Mouse (Mus musculus): ENCODE results near the gene Por.

Por gene

GRCm38 (mm10) chr5:135656046-135656445 lies 13.8 kb upstream of the Por start:
- in situ Hi-C loops (cut with MboI, MseI) = no loop called here

- in situ Hi-C loops (cut with MboI, MseI) = no loop called here
Measured at GRCm38 (mm10) chr5:135657128-135657527, 12.7 kb upstream of the Por start.

- in situ Hi-C loops (cut with MboI, MseI) = no loop called here
Measured at GRCm38 (mm10) chr5:135657703-135658373, 12.0 kb upstream of the Por start.

GRCm38 (mm10) chr5:135659956-135660355 lies 9.9 kb upstream of the Por start:
- in situ Hi-C loops (cut with MboI, MseI) = no loop called here

- in situ Hi-C loops (cut with MboI, MseI) = no loop called here
Measured at GRCm38 (mm10) chr5:135660535-135660934, 9.3 kb upstream of the Por start.

GRCm38 (mm10) chr5:135666890-135667289 lies 2.9 kb upstream of the Por start:
- in situ Hi-C loops (cut with MboI, MseI) = no loop called here

- in situ Hi-C loops (cut with MboI, MseI) = no loop called here
Measured at GRCm38 (mm10) chr5:135668071-135668470, 1.8 kb upstream of the Por start.

GRCm38 (mm10) chr5:135670881-135671280 lies 1.0 kb downstream of the Por start:
- in situ Hi-C loops (cut with MboI, MseI) = no loop called here

- in situ Hi-C loops (cut with MboI, MseI) = no loop called here
Measured at GRCm38 (mm10) chr5:135672509-135672908, 2.7 kb downstream of the Por start.

- in situ Hi-C loops (cut with MboI, MseI) = no loop called here
Measured at GRCm38 (mm10) chr5:135672980-135673379, 3.1 kb downstream of the Por start.

- in situ Hi-C loops (cut with MboI, MseI) = no loop called here
Measured at GRCm38 (mm10) chr5:135674349-135674775, 4.5 kb downstream of the Por start.

GRCm38 (mm10) chr5:135674821-135675220 lies 5.0 kb downstream of the Por start:
- in situ Hi-C loops (cut with MboI, MseI) = no loop called here

GRCm38 (mm10) chr5:135676696-135677095 lies 6.9 kb downstream of the Por start:
- in situ Hi-C loops (cut with MboI, MseI) = no loop called here

GRCm38 (mm10) chr5:135677251-135677650 lies 7.4 kb downstream of the Por start:
- in situ Hi-C loops (cut with MboI, MseI) = no loop called here

- in situ Hi-C loops (cut with MboI, MseI) = no loop called here
Measured at GRCm38 (mm10) chr5:135678481-135678880, 8.6 kb downstream of the Por start.

- in situ Hi-C loops (cut with MboI, MseI) = no loop called here
Measured at GRCm38 (mm10) chr5:135680967-135681545, 11.2 kb downstream of the Por start.

- in situ Hi-C loops (cut with MboI, MseI) = no loop called here
Measured at GRCm38 (mm10) chr5:135682009-135682408, 12.2 kb downstream of the Por start.

- in situ Hi-C loops (cut with MboI, MseI) = no loop called here
Measured at GRCm38 (mm10) chr5:135682942-135683570, 13.2 kb downstream of the Por start.

- in situ Hi-C loops (cut with MboI, MseI) = no loop called here
Measured at GRCm38 (mm10) chr5:135690401-135690800, 20.6 kb downstream of the Por start.

- in situ Hi-C loops (cut with MboI, MseI) = no loop called here
Measured at GRCm38 (mm10) chr5:135691266-135691665, 21.4 kb downstream of the Por start.

- in situ Hi-C loops (cut with MboI, MseI) = no loop called here
Measured at GRCm38 (mm10) chr5:135693281-135693853, 23.5 kb downstream of the Por start.

- in situ Hi-C loops (cut with MboI, MseI) = no loop called here
Measured at GRCm38 (mm10) chr5:135695277-135695721, 25.5 kb downstream of the Por start.

GRCm38 (mm10) chr5:135697711-135698111 lies 27.9 kb downstream of the Por start:
- in situ Hi-C loops (cut with MboI, MseI) = no loop called here
